Mouse (Mus musculus) CD4-positive, CD25-positive, alpha-beta regulatory T cell, adult 4 months (primary cell): ENCODE data around the gene Manbal. TPM values are rescaled to one million over a fixed set of nuclear protein-coding genes. Genes with fewer than 3 reads are reported as not detected.

Source experiments
- ATAC-seq: one replicate; pipeline ENCODE4 v1.8.0; 2017
- polyA plus RNA-seq, 2 experiments: library from polyadenylated mRNA; unstranded; fragments of 100-300 nt; shearing (Covaris generic); gene quantifications; one replicate each; pipeline ENCODE4 v1.2.1; 2017

The Manbal gene
- polyA plus RNA-seq, 2 experiments from 2014 or later: 41.4 to 59.3 TPM

- ATAC-seq: no peak
Measured at GRCm38 (mm10) chr2:157437123-157437522, 69.7 kb downstream of the Manbal start.

- no peak for ATAC-seq
Measured at GRCm38 (mm10) chr2:157441363-157441762, 74.0 kb downstream of the Manbal start.

Other genes starting within 250 kb of the Manbal start
- gene Samhd1, start 232.3 kb upstream of the Manbal start, polyA plus RNA-seq: 100 to 1,000 TPM; 611 to 673 TPM
- gene Rbl1, start 163.1 kb upstream of the Manbal start, polyA plus RNA-seq: 10 to 100 TPM; 19.3 to 23.4 TPM
- 100 to 1,000 TPM; 208 to 271 TPM for gene Rpn2, start 88.6 kb upstream of the Manbal start, polyA plus RNA-seq
- gene Mroh8, start 88.0 kb upstream of the Manbal start, polyA plus RNA-seq: not detected
- not detected for gene Ghrh, start 20.1 kb upstream of the Manbal start, polyA plus RNA-seq
- gene Src, start 50.9 kb downstream of the Manbal start, polyA plus RNA-seq: 1 to 10 TPM; 1.6 to 2.0 TPM
- under 1 TPM; 0.62 to 1.00 TPM for gene Nnat, start 192.5 kb downstream of the Manbal start, polyA plus RNA-seq
- 10 to 100 TPM; 21.8 to 22.7 TPM for gene Blcap, start 203.7 kb downstream of the Manbal start, polyA plus RNA-seq